Mouse (Mus musculus): ENCODE data around the gene Oit1. TPM values are rescaled to one million over a fixed set of nuclear protein-coding genes. Genes with fewer than 3 reads are reported as not detected.

Oit1 gene
- polyA plus RNA-seq, 1 experiment, result not detected

GRCm38 (mm10) chr14:8327371-8327770 lies 51.2 kb downstream of the Oit1 start:
- 87% methylated on average over 1 of the region's 1 CpGs for WGBS
- H3K4me3 ChIP-seq (ENCODE audit: insufficient read depth, low read depth, low read length), result no peak overlapping the region
- H3K27ac ChIP-seq (ENCODE audit: insufficient read depth, low read depth, low read length), result no peak overlapping the region
- TF ChIP-seq POLR2A (IDR thresholded peaks at IDR 0.05; ENCODE audit: insufficient read depth, low read depth, low read length) (no peak), CTCF (IDR thresholded peaks at IDR 0.05; ENCODE audit: insufficient read depth, low read depth, low read length) (no peak)
- H3K4me1 ChIP-seq (ENCODE audit: control insufficient read depth, insufficient read depth, low read length), result peaks cover 16% of the 10 kb centered on the region

- H3K27ac ChIP-seq (ENCODE audit: insufficient read depth, low read depth, low read length), result peak overlapping the region; percentile 22; the same call in 1 of the 2 replicates
Observed at GRCm38 (mm10) chr14:8326961-8327360, 51.6 kb downstream of the Oit1 start.

GRCm38 (mm10) chr14:8325746-8326145 lies 52.8 kb downstream of the Oit1 start:
- Histone ChIP-seq H3K4me1 (ENCODE audit: control insufficient read depth, insufficient read depth, low read length) (peaks cover 9% of the 10 kb centered on the region), H3K4me3 (ENCODE audit: insufficient read depth, low read depth, low read length) (no peak overlapping the region), H3K27ac (ENCODE audit: insufficient read depth, low read depth, low read length) (no peak overlapping the region)
- WGBS, result 82% methylated on average over 4 of the region's 4 CpGs
- TF ChIP-seq CTCF (IDR thresholded peaks at IDR 0.05; ENCODE audit: insufficient read depth, low read depth, low read length), result no peak
- no peak for TF ChIP-seq POLR2A (IDR thresholded peaks at IDR 0.05; ENCODE audit: insufficient read depth, low read depth, low read length)

More at GRCm38 (mm10) chr14:8326961-8327360, 51.6 kb downstream of the Oit1 start:
- H3K4me1 ChIP-seq (ENCODE audit: control insufficient read depth, insufficient read depth, low read length), result peaks cover 16% of the 10 kb centered on the region
- TF ChIP-seq POLR2A (IDR thresholded peaks at IDR 0.05; ENCODE audit: insufficient read depth, low read depth, low read length), result no peak
- no peak for TF ChIP-seq CTCF (IDR thresholded peaks at IDR 0.05; ENCODE audit: insufficient read depth, low read depth, low read length)
- no peak overlapping the region for H3K4me3 ChIP-seq (ENCODE audit: insufficient read depth, low read depth, low read length)

- WGBS, result 83% methylated on average over 3 of the region's 3 CpGs
Observed at GRCm38 (mm10) chr14:8320528-8320927, 58.0 kb downstream of the Oit1 start.

GRCm38 (mm10) chr14:8317194-8318097 lies 61.1 kb downstream of the Oit1 start, which contains the start of gene Fam107a:
TSS of gene Fam107a (minus strand) at chr14:8318023.
- Histone ChIP-seq H3K4me3 (ENCODE audit: insufficient read depth, low read depth, low read length) (peak within 1 kb of the TSS; percentile 9; the same call in 1 of the 2 replicates), H3K27ac (ENCODE audit: insufficient read depth, low read depth, low read length) (no peak within 1 kb of the TSS), H3K4me1 (ENCODE audit: control insufficient read depth, insufficient read depth, low read length) (peaks cover 10% of the 10 kb centered on the region)
- no peak for TF ChIP-seq POLR2A (IDR thresholded peaks at IDR 0.05; ENCODE audit: insufficient read depth, low read depth, low read length)
- TF ChIP-seq CTCF (IDR thresholded peaks at IDR 0.05; ENCODE audit: insufficient read depth, low read depth, low read length), result no peak
- WGBS, result 26% methylated on average over 41 of the region's 41 CpGs

More at GRCm38 (mm10) chr14:8320528-8320927, 58.0 kb downstream of the Oit1 start:
- Histone ChIP-seq H3K4me1 (ENCODE audit: control insufficient read depth, insufficient read depth, low read length) (peaks cover 10% of the 10 kb centered on the region), H3K27ac (ENCODE audit: insufficient read depth, low read depth, low read length) (no peak overlapping the region), H3K4me3 (ENCODE audit: insufficient read depth, low read depth, low read length) (no peak overlapping the region)
- TF ChIP-seq POLR2A (IDR thresholded peaks at IDR 0.05; ENCODE audit: insufficient read depth, low read depth, low read length) (no peak), CTCF (IDR thresholded peaks at IDR 0.05; ENCODE audit: insufficient read depth, low read depth, low read length) (no peak)

GRCm38 (mm10) chr14:8316366-8317193 lies 62.0 kb downstream of the Oit1 start:
- TF ChIP-seq CTCF (IDR thresholded peaks at IDR 0.05; ENCODE audit: insufficient read depth, low read depth, low read length) (no peak), POLR2A (IDR thresholded peaks at IDR 0.05; ENCODE audit: insufficient read depth, low read depth, low read length) (no peak)
- H3K27ac ChIP-seq (ENCODE audit: insufficient read depth, low read depth, low read length), result no peak overlapping the region
- peaks cover 10% of the 10 kb centered on the region for H3K4me1 ChIP-seq (ENCODE audit: control insufficient read depth, insufficient read depth, low read length)
- WGBS, result 11% methylated on average over 23 of the region's 23 CpGs
- H3K4me3 ChIP-seq (ENCODE audit: insufficient read depth, low read depth, low read length), result no peak overlapping the region

GRCm38 (mm10) chr14:8315169-8315568 lies 63.4 kb downstream of the Oit1 start:
- no peak for TF ChIP-seq CTCF (IDR thresholded peaks at IDR 0.05; ENCODE audit: insufficient read depth, low read depth, low read length)
- no peak for TF ChIP-seq POLR2A (IDR thresholded peaks at IDR 0.05; ENCODE audit: insufficient read depth, low read depth, low read length)
- WGBS, result 90% methylated on average over 6 of the region's 6 CpGs
- H3K27ac ChIP-seq (ENCODE audit: insufficient read depth, low read depth, low read length), result no peak overlapping the region

GRCm38 (mm10) chr14:8314536-8314935 lies 64.0 kb downstream of the Oit1 start:
- Histone ChIP-seq H3K4me1 (ENCODE audit: control insufficient read depth, insufficient read depth, low read length) (peaks cover 10% of the 10 kb centered on the region), H3K4me3 (ENCODE audit: insufficient read depth, low read depth, low read length) (no peak overlapping the region), H3K27ac (ENCODE audit: insufficient read depth, low read depth, low read length) (no peak overlapping the region)
- 27% methylated on average over 3 of the region's 3 CpGs for WGBS
- TF ChIP-seq CTCF (IDR thresholded peaks at IDR 0.05; ENCODE audit: insufficient read depth, low read depth, low read length), result no peak
- TF ChIP-seq POLR2A (IDR thresholded peaks at IDR 0.05; ENCODE audit: insufficient read depth, low read depth, low read length), result no peak

More at GRCm38 (mm10) chr14:8315169-8315568, 63.4 kb downstream of the Oit1 start:
- H3K4me3 ChIP-seq (ENCODE audit: insufficient read depth, low read depth, low read length), result no peak overlapping the region
- H3K4me1 ChIP-seq (ENCODE audit: control insufficient read depth, insufficient read depth, low read length), result peaks cover 10% of the 10 kb centered on the region
